Mouse (Mus musculus) heart, postnatal 14 days (tissue): ENCODE measurements around the gene Vps18. TPM values are rescaled to one million over a fixed set of nuclear protein-coding genes. Genes with fewer than 3 reads are reported as not detected.

Experiments used
- DNase-seq, 2 experiments: peaks; one replicate each; pipeline ENCODE4 v3.0.0; 2021 to 2022
- intact Hi-C: fragments of 180-260 bp; cut with DNase I; formaldehyde crosslinking; loops from one replicate; pipeline ENCODE4 v1.15.1; 2025
- total RNA-seq, 2 experiments: library from RNA; stranded (reverse); gene quantifications; 2 replicates each; pipeline ENCODE4 v1.2.3; 2021

Vps18 gene
- total RNA-seq, 2 experiments from 2014 or later, result 12.8 to 13.3 TPM

- intact Hi-C loops, result no loop called here
- DNase-seq, result no peak
Measured at GRCm38 (mm10) chr2:119313780-119314479, 25.4 kb downstream of the Vps18 start.

- no peak for DNase-seq
- intact Hi-C loops, result no loop called here
Measured at GRCm38 (mm10) chr2:119314742-119315310, 26.3 kb downstream of the Vps18 start.

GRCm38 (mm10) chr2:119318043-119318710 lies 29.6 kb downstream of the Vps18 start:
- intact Hi-C loops, result no loop called here
- no peak for DNase-seq

- DNase-seq, result no peak
- intact Hi-C loops, result no loop called here
Measured at GRCm38 (mm10) chr2:119320571-119320970, 32.0 kb downstream of the Vps18 start.

GRCm38 (mm10) chr2:119321771-119322586 lies 33.4 kb downstream of the Vps18 start:
- intact Hi-C loops, result no loop called here
- DNase-seq, result no peak

GRCm38 (mm10) chr2:119322587-119323300 lies 34.2 kb downstream of the Vps18 start:
- intact Hi-C loops, result no loop called here
- DNase-seq, result no peak

GRCm38 (mm10) chr2:119323866-119324575 lies 35.5 kb downstream of the Vps18 start:
- intact Hi-C loops, result no loop called here
- no peak for DNase-seq

GRCm38 (mm10) chr2:119324576-119325318 lies 36.2 kb downstream of the Vps18 start:
- no peak for DNase-seq
- intact Hi-C loops, result no loop called here

- DNase-seq, result peak; percentile 76
- intact Hi-C loops, result no loop called here
Measured at GRCm38 (mm10) chr2:119325568-119326143, 37.1 kb downstream of the Vps18 start, which contains the start of gene Dll4. Dll4 (plus strand) TSS chr2:119325784.

- peak in 1 of 2 experiments; percentile 39 for DNase-seq
- intact Hi-C loops, result loop anchor here (1.0 kb wide), 2 partner anchors 10 to 26 kb away; no protein-coding TSS in a partner anchor
Measured at GRCm38 (mm10) chr2:119326161-119327101, 37.9 kb downstream of the Vps18 start.

GRCm38 (mm10) chr2:119327102-119327480 lies 38.6 kb downstream of the Vps18 start:
- DNase-seq, result peak; percentile 74 to 79
- intact Hi-C loops, result loop anchor here (1.0 kb wide), 2 partner anchors 9 to 27 kb away; no protein-coding TSS in a partner anchor

GRCm38 (mm10) chr2:119327942-119328526 lies 39.5 kb downstream of the Vps18 start:
- intact Hi-C loops, result loop anchor here (1.0 kb wide), 2 partner anchors 8 to 28 kb away; no protein-coding TSS in a partner anchor
- no peak for DNase-seq

- DNase-seq, result no peak
- intact Hi-C loops, result no loop called here
Measured at GRCm38 (mm10) chr2:119328546-119328945, 40.0 kb downstream of the Vps18 start.

- intact Hi-C loops, result no loop called here
- no peak for DNase-seq
Measured at GRCm38 (mm10) chr2:119329123-119329817, 40.7 kb downstream of the Vps18 start.

GRCm38 (mm10) chr2:119330795-119331194 lies 42.3 kb downstream of the Vps18 start:
- no peak for DNase-seq
- intact Hi-C loops, result no loop called here

GRCm38 (mm10) chr2:119332177-119332661 lies 43.7 kb downstream of the Vps18 start:
- intact Hi-C loops, result no loop called here
- DNase-seq, result no peak
